Mouse (Mus musculus): ENCODE measurements at regions not wholly inside any gene's neighbourhood (a gene's known extent, or its start where the extent isn't known, plus 50 kb on each side); places are given as distances from the start of the nearest gene placed in this dataset.

DNA sequence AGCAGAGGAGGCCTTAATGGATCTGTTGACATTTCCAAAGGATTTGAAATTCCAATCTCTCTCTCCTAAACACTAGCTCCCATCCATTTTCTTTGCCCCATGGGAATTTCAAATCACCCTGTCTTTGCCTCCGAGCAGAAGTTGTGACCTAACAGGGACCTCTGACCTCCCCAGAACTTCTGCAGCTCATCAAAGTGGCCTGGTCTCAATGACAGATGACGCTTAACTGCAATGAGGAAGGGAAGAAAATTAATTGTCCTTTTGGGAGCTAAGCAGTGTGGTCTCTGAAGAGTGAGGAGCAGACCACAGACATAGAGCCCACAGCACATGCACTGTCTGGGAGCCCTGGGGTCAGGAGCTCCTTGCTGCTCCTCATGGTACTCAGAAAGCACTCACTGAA is 155.3 kb downstream of the Tox3 start:
- no peak for DNase-seq (ENCODE audit: extremely low read depth, low read depth, low spot score)
- H3K4me1 ChIP-seq (ENCODE audit: control insufficient read depth, insufficient read depth, low read length) = no peaks in the 10 kb centered on the region
- no peak for TF ChIP-seq POLR2A (IDR thresholded peaks at IDR 0.05; ENCODE audit: extremely low read depth, insufficient read depth, low read length)
- no peak for TF ChIP-seq CTCF (IDR thresholded peaks at IDR 0.05; ENCODE audit: low read depth, low read length)
- H3K27me3 ChIP-seq (ENCODE audit: control insufficient read depth, insufficient read depth, low read length) = no peaks in the 10 kb centered on the region
- 46% methylated on average over 2 of the region's 2 CpGs for WGBS
- H3K36me3 ChIP-seq (ENCODE audit: control insufficient read depth, insufficient read depth, low read length) = no peaks in the 10 kb centered on the region
- no peak overlapping the region for H3K4me3 ChIP-seq (ENCODE audit: insufficient read depth, low read depth, low read length)
- H3K27ac ChIP-seq (replicated peaks; ENCODE audit: insufficient read depth, low read depth, low read length) = no peak overlapping the region
- H3K9ac ChIP-seq (ENCODE audit: low read depth, low read length) = no peak overlapping the region
- no peaks in the 10 kb centered on the region for H3K79me2 ChIP-seq (ENCODE audit: control insufficient read depth, insufficient read depth, low read length)

DNA sequence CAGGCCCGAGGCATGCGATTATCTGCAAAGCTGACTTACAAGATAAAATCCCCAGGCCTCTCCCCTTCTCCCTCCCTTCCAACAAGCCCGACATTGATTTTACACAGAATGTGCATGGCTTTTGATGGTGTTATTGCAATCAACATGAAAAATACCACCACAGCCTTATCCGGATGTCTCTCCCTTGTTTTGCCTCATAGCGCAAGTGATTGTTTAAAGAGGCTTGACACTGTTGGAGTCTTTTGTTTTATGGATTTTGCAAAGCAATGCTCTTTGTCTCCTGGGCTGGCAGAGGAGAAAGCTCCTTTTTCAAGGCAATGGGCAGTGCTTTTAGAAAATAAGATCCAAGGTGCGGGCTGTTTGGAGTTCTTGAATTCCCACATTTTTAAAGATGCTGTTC is 165.3 kb downstream of the Tox3 start:
- 54% methylated on average over 6 of the region's 6 CpGs for WGBS
- Histone ChIP-seq H3K36me3 (ENCODE audit: control insufficient read depth, insufficient read depth, low read length) (no peaks in the 10 kb centered on the region), H3K79me2 (ENCODE audit: control insufficient read depth, insufficient read depth, low read length) (no peaks in the 10 kb centered on the region), H3K27me3 (ENCODE audit: control insufficient read depth, insufficient read depth, low read length) (no peaks in the 10 kb centered on the region), H3K9ac (ENCODE audit: low read depth, low read length) (no peak overlapping the region), H3K4me3 (ENCODE audit: insufficient read depth, low read depth, low read length) (no peak overlapping the region), H3K27ac (replicated peaks; ENCODE audit: insufficient read depth, low read depth, low read length) (no peak overlapping the region), H3K4me1 (ENCODE audit: control insufficient read depth, insufficient read depth, low read length) (no peaks in the 10 kb centered on the region)
- TF ChIP-seq POLR2A (IDR thresholded peaks at IDR 0.05; ENCODE audit: extremely low read depth, insufficient read depth, low read length) = no peak
- no peak for TF ChIP-seq CTCF (IDR thresholded peaks at IDR 0.05; ENCODE audit: low read depth, low read length)
- DNase-seq (ENCODE audit: extremely low read depth, low read depth, low spot score) = no peak

DNA sequence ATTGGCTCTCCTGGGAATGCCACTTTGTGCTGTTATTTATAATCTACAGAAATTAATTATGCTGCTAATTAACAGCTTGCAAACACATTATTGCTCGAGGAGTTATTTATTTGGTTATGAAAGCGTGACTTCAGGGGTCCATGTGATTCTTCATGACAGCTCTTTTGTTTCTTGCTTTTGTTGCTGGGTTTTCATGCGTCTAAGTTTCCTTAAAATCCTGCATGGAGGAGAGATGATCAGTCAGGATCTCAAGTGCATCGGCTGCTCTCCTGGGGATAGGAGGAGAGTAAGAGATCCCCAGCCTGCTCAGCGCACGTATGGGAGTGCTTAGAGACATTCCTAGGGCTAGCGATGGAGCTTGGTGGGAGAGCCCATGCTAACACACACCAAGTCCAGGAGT is 171.4 kb downstream of the Tox3 start:
- no peaks in the 10 kb centered on the region for H3K36me3 ChIP-seq (ENCODE audit: control insufficient read depth, insufficient read depth, low read length)
- no peaks in the 10 kb centered on the region for H3K79me2 ChIP-seq (ENCODE audit: control insufficient read depth, insufficient read depth, low read length)
- no peak for TF ChIP-seq CTCF (IDR thresholded peaks at IDR 0.05; ENCODE audit: low read depth, low read length)
- no peak for TF ChIP-seq POLR2A (IDR thresholded peaks at IDR 0.05; ENCODE audit: extremely low read depth, insufficient read depth, low read length)
- H3K9ac ChIP-seq (ENCODE audit: low read depth, low read length) = no peak overlapping the region
- H3K4me3 ChIP-seq (ENCODE audit: insufficient read depth, low read depth, low read length) = no peak overlapping the region
- H3K27ac ChIP-seq (replicated peaks; ENCODE audit: insufficient read depth, low read depth, low read length) = no peak overlapping the region
- 68% methylated on average over 7 of the region's 7 CpGs for WGBS
- no peaks in the 10 kb centered on the region for H3K4me1 ChIP-seq (ENCODE audit: control insufficient read depth, insufficient read depth, low read length)
- DNase-seq (ENCODE audit: extremely low read depth, low read depth, low spot score) = no peak
- 0 out of 2 replicates have a peak, but pooled peaks cover 2% of the 10 kb centered on the region for H3K27me3 ChIP-seq (ENCODE audit: control insufficient read depth, insufficient read depth, low read length)

DNA sequence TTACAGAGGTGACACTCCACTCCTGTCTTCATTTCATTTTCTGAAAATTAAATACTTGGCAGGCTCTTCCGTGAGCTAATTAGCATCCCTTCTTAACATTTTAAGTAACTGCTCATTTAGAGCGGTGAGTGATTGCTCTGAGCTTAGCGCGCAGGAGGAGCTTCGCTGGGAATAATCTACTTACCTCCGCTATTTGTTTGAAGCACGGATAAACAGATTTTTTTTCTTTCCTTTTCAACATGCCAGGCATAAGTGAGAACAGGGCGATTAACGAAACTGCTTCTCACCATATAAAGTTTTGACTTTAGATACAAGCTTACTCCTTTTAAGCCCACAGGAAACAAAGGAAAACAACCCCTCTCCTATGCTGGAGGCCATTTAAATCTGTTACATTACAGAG is 171.8 kb downstream of the Tox3 start:
- 24% methylated on average over 9 of the region's 9 CpGs for WGBS
- H3K4me3 ChIP-seq (ENCODE audit: insufficient read depth, low read depth, low read length) = no peak overlapping the region
- no peaks in the 10 kb centered on the region for H3K4me1 ChIP-seq (ENCODE audit: control insufficient read depth, insufficient read depth, low read length)
- H3K79me2 ChIP-seq (ENCODE audit: control insufficient read depth, insufficient read depth, low read length) = no peaks in the 10 kb centered on the region
- no peak for TF ChIP-seq POLR2A (IDR thresholded peaks at IDR 0.05; ENCODE audit: extremely low read depth, insufficient read depth, low read length)
- no peak for TF ChIP-seq CTCF (IDR thresholded peaks at IDR 0.05; ENCODE audit: low read depth, low read length)
- no peaks in the 10 kb centered on the region for H3K36me3 ChIP-seq (ENCODE audit: control insufficient read depth, insufficient read depth, low read length)
- no peak for DNase-seq (ENCODE audit: extremely low read depth, low read depth, low spot score)
- no peak overlapping the region for H3K9ac ChIP-seq (ENCODE audit: low read depth, low read length)
- H3K27ac ChIP-seq (replicated peaks; ENCODE audit: insufficient read depth, low read depth, low read length) = no peak overlapping the region
- H3K27me3 ChIP-seq (ENCODE audit: control insufficient read depth, insufficient read depth, low read length) = 0 out of 2 replicates have a peak, but pooled peaks cover 2% of the 10 kb centered on the region

DNA sequence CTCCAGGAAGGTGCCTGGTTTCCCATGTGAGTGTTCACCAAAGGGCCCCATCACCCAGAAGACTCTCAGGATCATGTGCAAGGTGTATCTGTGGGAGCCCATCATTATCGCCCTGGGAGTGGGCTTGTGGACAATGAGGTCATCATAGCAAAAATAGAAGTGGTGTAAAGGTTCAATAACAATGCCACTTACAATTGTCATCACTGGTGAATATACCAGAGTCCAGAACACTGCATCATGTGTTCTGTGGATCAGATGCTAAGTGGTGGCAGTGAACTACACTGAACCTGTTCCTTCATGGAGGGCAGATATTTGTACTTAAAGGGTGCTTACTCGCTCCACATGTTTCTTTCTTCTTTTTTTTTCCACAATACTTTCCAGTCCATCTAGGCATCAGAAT is 181.5 kb downstream of the Tox3 start:
- Histone ChIP-seq H3K4me1 (ENCODE audit: control insufficient read depth, insufficient read depth, low read length) (no peaks in the 10 kb centered on the region), H3K36me3 (ENCODE audit: control insufficient read depth, insufficient read depth, low read length) (no peaks in the 10 kb centered on the region), H3K27ac (replicated peaks; ENCODE audit: insufficient read depth, low read depth, low read length) (no peak overlapping the region), H3K9ac (ENCODE audit: low read depth, low read length) (no peak overlapping the region), H3K27me3 (ENCODE audit: control insufficient read depth, insufficient read depth, low read length) (no peaks in the 10 kb centered on the region), H3K4me3 (ENCODE audit: insufficient read depth, low read depth, low read length) (no peak overlapping the region), H3K79me2 (ENCODE audit: control insufficient read depth, insufficient read depth, low read length) (no peaks in the 10 kb centered on the region)
- 91% methylated on average over 2 of the region's 2 CpGs for WGBS
- DNase-seq (ENCODE audit: extremely low read depth, low read depth, low spot score) = no peak
- no peak for TF ChIP-seq CTCF (IDR thresholded peaks at IDR 0.05; ENCODE audit: low read depth, low read length)
- TF ChIP-seq POLR2A (IDR thresholded peaks at IDR 0.05; ENCODE audit: extremely low read depth, insufficient read depth, low read length) = no peak

DNA sequence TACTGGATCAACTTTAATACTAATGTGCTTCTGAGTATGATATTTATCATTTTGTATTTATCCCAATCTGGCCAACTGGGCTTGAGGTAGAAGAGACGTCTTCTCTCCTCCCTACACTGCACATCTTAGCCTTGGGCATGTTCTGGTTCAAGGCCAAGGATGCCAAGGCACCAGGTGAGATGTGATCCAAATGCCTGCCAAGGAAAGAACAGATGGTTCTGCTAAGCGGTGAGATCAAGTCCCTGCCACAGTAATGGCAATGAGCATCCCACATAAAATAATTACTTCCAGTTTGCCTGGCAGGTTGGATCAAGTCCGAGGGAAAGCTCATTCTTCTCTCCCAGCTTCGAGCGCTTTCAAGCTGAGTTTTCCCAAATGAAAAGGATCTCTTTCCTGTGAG is 196.7 kb downstream of the Tox3 start:
- Histone ChIP-seq H3K4me1 (ENCODE audit: control insufficient read depth, insufficient read depth, low read length) (no peaks in the 10 kb centered on the region), H3K79me2 (ENCODE audit: control insufficient read depth, insufficient read depth, low read length) (no peaks in the 10 kb centered on the region), H3K36me3 (ENCODE audit: control insufficient read depth, insufficient read depth, low read length) (no peaks in the 10 kb centered on the region), H3K27me3 (ENCODE audit: control insufficient read depth, insufficient read depth, low read length) (no peaks in the 10 kb centered on the region), H3K9ac (ENCODE audit: low read depth, low read length) (no peak overlapping the region), H3K27ac (replicated peaks; ENCODE audit: insufficient read depth, low read depth, low read length) (no peak overlapping the region), H3K4me3 (ENCODE audit: insufficient read depth, low read depth, low read length) (no peak overlapping the region)
- TF ChIP-seq POLR2A (IDR thresholded peaks at IDR 0.05; ENCODE audit: extremely low read depth, insufficient read depth, low read length) (no peak), CTCF (IDR thresholded peaks at IDR 0.05; ENCODE audit: low read depth, low read length) (no peak)
- DNase-seq (ENCODE audit: extremely low read depth, low read depth, low spot score) = no peak
- WGBS = 84% methylated on average over 5 of the region's 5 CpGs
